Mouse (Mus musculus) intestine, embryonic 15.5 days (tissue): Measurements from ENCODE around the gene Phka2. TPM values are rescaled to one million over a fixed set of nuclear protein-coding genes. Genes with fewer than 3 reads are reported as not detected.

Source experiments
- ATAC-seq: fragments of 200-750 bp; cut with Nextera tagmentation; 2 replicates; pipeline ENCODE4 v1.8.0; 2017; ENCODE audit warnings: moderate TSS enrichment, moderate library complexity
- H3K27ac ChIP-seq: fragments of 300-500 bp; sonication (generic); 2 replicates; pipeline ENCODE4 v1.5.1; 2015; ENCODE audit warnings: mild to moderate bottlenecking, inconsistent platforms
- H3K27me3 ChIP-seq: fragments of 300-500 bp; sonication (generic); replicated peaks from 2 replicates; pipeline ENCODE4 v1.6.1; 2015; ENCODE audit warnings: inconsistent platforms
- H3K36me3 ChIP-seq: fragments of 300-500 bp; sonication (generic); 2 replicates; pipeline ENCODE4 v1.6.1; 2015; ENCODE audit warnings: inconsistent platforms
- H3K4me1 ChIP-seq: fragments of 300-500 bp; sonication (generic); replicated peaks from 2 replicates; pipeline ENCODE4 v1.6.1; 2015; ENCODE audit warnings: inconsistent platforms
- H3K4me2 ChIP-seq: fragments of 300-500 bp; sonication (generic); replicated peaks from 2 replicates; pipeline ENCODE4 v1.6.1; 2015; ENCODE audit warnings: mild to moderate bottlenecking, inconsistent platforms
- H3K4me3 ChIP-seq: fragments of 300-500 bp; sonication (generic); replicated peaks from 2 replicates; pipeline ENCODE4 v1.5.1; 2015; ENCODE audit warnings: inconsistent platforms
- H3K9ac ChIP-seq: fragments of 300-500 bp; sonication (generic); 2 replicates; pipeline ENCODE4 v1.6.1; 2015; ENCODE audit warnings: inconsistent platforms
- H3K9me3 ChIP-seq: fragments of 300-500 bp; sonication (generic); 2 replicates; pipeline ENCODE4 v1.6.1; 2016; ENCODE audit warnings: inconsistent platforms
- WGBS: fragments of 180-500 bp; shearing (Covaris S2); methylation state at CpG from one replicate; pipeline ENCODE4 v1.1.7; 2015; 5-methylcytosine and 5-hydroxymethylcytosine counted together
- polyA plus RNA-seq: library from polyadenylated mRNA; unstranded; fragments of >200 nt; fragmentation: Nextera tagmentation; extraction: Ambion mirVana; gene quantifications from 2 replicates; pipeline ENCODE4 v1.2.1, GENCODE M21; 2015

Gene Phka2
- polyA plus RNA-seq, result 11.1 and 12.0 TPM in 2 replicates

DNA sequence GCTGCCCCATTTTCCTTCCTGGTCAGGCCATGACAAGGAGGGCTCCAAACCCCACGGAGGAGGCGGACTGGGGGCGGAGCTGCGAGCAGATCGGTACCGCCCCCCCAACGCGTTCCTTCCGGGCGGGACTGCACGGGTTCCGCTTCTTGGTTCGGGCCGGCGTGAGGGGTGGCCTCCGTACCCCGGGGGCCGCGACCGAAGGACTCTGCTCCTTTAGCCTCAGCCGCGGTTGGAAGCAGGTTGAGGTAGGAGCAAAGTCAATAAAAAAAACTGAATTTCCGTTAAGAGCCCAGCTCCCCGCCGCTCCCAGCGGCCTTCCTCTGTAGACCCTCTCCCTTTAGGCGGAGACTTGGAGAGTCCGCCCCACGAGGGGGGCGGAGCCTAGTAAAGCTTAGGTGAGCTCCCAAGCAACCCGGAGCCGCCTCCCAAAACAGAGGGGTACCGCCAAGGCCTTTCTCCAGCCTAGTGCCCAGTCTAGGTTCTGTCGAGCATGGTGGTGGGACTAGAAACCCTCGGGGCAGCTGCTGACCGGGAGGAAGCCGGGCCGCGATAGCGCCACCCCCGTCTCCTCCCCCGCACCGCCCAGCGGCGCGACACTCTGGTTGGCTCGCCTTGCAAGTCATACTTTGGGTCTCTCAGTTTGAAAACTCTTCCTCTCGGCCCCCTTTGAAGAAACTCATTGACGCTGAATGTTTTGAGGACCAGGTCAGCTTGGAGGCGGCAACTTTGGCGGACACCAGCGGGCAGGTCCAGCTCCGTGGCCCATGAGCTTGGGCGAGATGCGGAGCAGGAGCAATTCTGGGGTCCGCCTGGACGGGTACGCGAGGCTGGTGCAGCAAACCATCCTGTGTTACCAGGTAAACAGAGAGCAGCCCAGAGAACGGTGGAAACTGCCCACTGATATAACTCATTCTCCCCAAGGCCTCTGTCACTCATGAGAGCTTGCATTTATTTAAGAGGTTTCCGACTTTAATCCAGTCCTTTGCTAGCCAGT, at the start of gene Phka2:
Phka2 (plus strand) TSS at position 119 of the 994 bp plus-strand sequence.
- Histone ChIP-seq H3K36me3 (no peaks in the 10 kb centered on the region), H3K27me3 (no peaks in the 10 kb centered on the region), H3K4me2 (peak within 1 kb of the TSS; percentile 56), H3K9ac (peak within 1 kb of the TSS; percentile 60), H3K9me3 (no peaks in the 10 kb centered on the region), H3K27ac (peak within 1 kb of the TSS; percentile 79), H3K4me1 (0 out of 2 replicates have a peak, but pooled peaks cover 3% of the 10 kb centered on the region), H3K4me3 (peak within 1 kb of the TSS; percentile 62)
- 17% methylated on average over 60 of the region's 61 CpGs for WGBS
- peak; percentile 99 for ATAC-seq

- Histone ChIP-seq H3K9ac (no peak overlapping the region), H3K9me3 (no peaks in the 10 kb centered on the region), H3K4me1 (no peaks in the 10 kb centered on the region), H3K27me3 (no peaks in the 10 kb centered on the region), H3K4me3 (no peak overlapping the region), H3K36me3 (no peaks in the 10 kb centered on the region), H3K4me2 (no peak overlapping the region), H3K27ac (no peak overlapping the region)
- WGBS, result 64% methylated on average over 5 of the region's 5 CpGs
- ATAC-seq, result no peak
These were observed 46.3 kb upstream of the Phka2 start for GRCm38 (mm10) chrX:160455686-160456085.

GRCm38 (mm10) chrX:160471257-160471786, 30.6 kb upstream of the Phka2 start:
- Histone ChIP-seq H3K36me3 (no peaks in the 10 kb centered on the region), H3K4me1 (no peaks in the 10 kb centered on the region), H3K27ac (no peak overlapping the region), H3K9me3 (no peaks in the 10 kb centered on the region), H3K4me2 (no peak overlapping the region), H3K9ac (no peak overlapping the region), H3K27me3 (no peaks in the 10 kb centered on the region), H3K4me3 (no peak overlapping the region)
- WGBS, result 71% methylated on average over 3 of the region's 3 CpGs
- ATAC-seq, result no peak

GRCm38 (mm10) chrX:160489784-160490183, 12.2 kb upstream of the Phka2 start:
- Histone ChIP-seq H3K4me3 (no peak overlapping the region), H3K4me2 (no peak overlapping the region), H3K27ac (no peak overlapping the region), H3K9me3 (no peaks in the 10 kb centered on the region), H3K9ac (no peak overlapping the region), H3K4me1 (no peaks in the 10 kb centered on the region), H3K36me3 (no peaks in the 10 kb centered on the region), H3K27me3 (0 out of 2 replicates have a peak, but pooled peaks cover 3% of the 10 kb centered on the region)
- ATAC-seq, result no peak
- 74% methylated on average over 2 of the region's 2 CpGs for WGBS

GRCm38 (mm10) chrX:160494333-160494732, 7.6 kb upstream of the Phka2 start:
- Histone ChIP-seq H3K4me2 (no peak overlapping the region), H3K27me3 (0 out of 2 replicates have a peak, but pooled peaks cover 3% of the 10 kb centered on the region), H3K4me1 (no peaks in the 10 kb centered on the region), H3K9ac (no peak overlapping the region), H3K4me3 (no peak overlapping the region), H3K36me3 (no peaks in the 10 kb centered on the region), H3K27ac (no peak overlapping the region), H3K9me3 (no peaks in the 10 kb centered on the region)
- ATAC-seq, result no peak
- WGBS, result 64% methylated on average over 3 of the region's 3 CpGs

- Histone ChIP-seq H3K4me3 (no peak overlapping the region), H3K9me3 (no peaks in the 10 kb centered on the region), H3K36me3 (no peaks in the 10 kb centered on the region), H3K9ac (no peak overlapping the region), H3K4me2 (no peak overlapping the region), H3K27ac (no peak overlapping the region), H3K27me3 (0 out of 2 replicates have a peak, but pooled peaks cover 3% of the 10 kb centered on the region), H3K4me1 (no peaks in the 10 kb centered on the region)
- WGBS, result 71% methylated on average over 6 of the region's 6 CpGs
- ATAC-seq, result no peak
These were observed 7.0 kb upstream of the Phka2 start for GRCm38 (mm10) chrX:160494921-160495320.

DNA sequence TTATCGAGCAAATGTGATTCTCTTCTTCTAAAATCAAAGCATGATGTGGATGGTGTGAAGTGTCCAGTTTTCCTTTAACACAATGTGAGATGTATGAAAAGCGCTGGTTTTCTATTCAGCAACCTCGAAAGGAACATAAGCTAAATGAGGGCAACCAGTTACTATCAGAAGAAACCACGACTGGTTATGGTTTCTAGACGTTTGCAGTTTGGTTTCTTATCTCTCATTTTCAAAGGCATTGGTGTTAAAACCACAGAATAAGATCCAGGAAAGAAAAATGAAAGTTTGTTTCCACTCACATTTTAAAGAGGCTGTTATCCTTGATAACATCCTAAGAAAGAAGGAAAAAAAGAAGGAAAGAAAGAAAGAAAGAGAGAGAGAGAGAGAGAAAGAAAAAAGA, 5.5 kb upstream of the Phka2 start:
- Histone ChIP-seq H3K27ac (no peak overlapping the region), H3K4me1 (no peaks in the 10 kb centered on the region), H3K27me3 (no peaks in the 10 kb centered on the region), H3K4me2 (no peak overlapping the region), H3K36me3 (no peaks in the 10 kb centered on the region), H3K4me3 (no peak overlapping the region), H3K9me3 (no peaks in the 10 kb centered on the region), H3K9ac (no peak overlapping the region)
- WGBS, result 69% methylated on average over 5 of the region's 5 CpGs
- no peak for ATAC-seq

- no peak for ATAC-seq
- Histone ChIP-seq H3K27me3 (no peaks in the 10 kb centered on the region), H3K36me3 (no peaks in the 10 kb centered on the region), H3K9ac (no peak overlapping the region), H3K4me1 (0 out of 2 replicates have a peak, but pooled peaks cover 3% of the 10 kb centered on the region), H3K4me3 (no peak overlapping the region), H3K27ac (no peak overlapping the region), H3K4me2 (no peak overlapping the region), H3K9me3 (no peaks in the 10 kb centered on the region)
- 88% methylated on average over 3 of the region's 3 CpGs for WGBS
These were observed 871 bp upstream of the Phka2 start for GRCm38 (mm10) chrX:160501095-160501494.

DNA sequence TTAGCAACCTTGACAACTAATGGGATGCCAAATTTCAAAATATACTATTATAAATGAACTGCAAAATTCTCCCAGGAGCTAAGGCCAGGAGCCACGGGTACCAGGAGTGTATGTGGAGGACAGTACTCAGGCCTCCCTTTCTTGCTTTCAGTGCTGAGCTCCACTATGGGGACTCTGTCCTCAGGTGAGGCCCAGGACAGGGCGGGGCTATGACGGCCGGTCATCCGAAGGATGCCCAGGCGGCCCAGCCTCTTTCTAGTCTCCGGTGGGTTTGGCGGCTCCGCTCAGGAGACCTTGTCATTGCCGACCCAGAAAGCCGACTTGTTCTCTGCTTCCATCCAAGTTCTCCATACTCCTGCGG, 299 bp upstream of the Phka2 start:
- no peaks in the 10 kb centered on the region for H3K9me3 ChIP-seq
- H3K27ac ChIP-seq, result no peak overlapping the region
- no peaks in the 10 kb centered on the region for H3K27me3 ChIP-seq
- H3K4me3 ChIP-seq, result peak overlapping the region; percentile 62
- ATAC-seq, result peak; percentile 92
- H3K4me1 ChIP-seq, result 0 out of 2 replicates have a peak, but pooled peaks cover 3% of the 10 kb centered on the region
- H3K4me2 ChIP-seq, result peak overlapping the region; percentile 46
- WGBS, result 24% methylated on average over 12 of the region's 12 CpGs
- H3K36me3 ChIP-seq, result no peaks in the 10 kb centered on the region
- peak overlapping the region; percentile 60; the same call in 1 of the 2 replicates for H3K9ac ChIP-seq

GRCm38 (mm10) chrX:160509046-160509445, 7.1 kb downstream of the Phka2 start:
- Histone ChIP-seq H3K27ac (no peak overlapping the region), H3K9ac (no peak overlapping the region), H3K4me3 (no peak overlapping the region), H3K36me3 (no peaks in the 10 kb centered on the region), H3K27me3 (no peaks in the 10 kb centered on the region), H3K4me2 (no peak overlapping the region), H3K4me1 (no peaks in the 10 kb centered on the region), H3K9me3 (no peaks in the 10 kb centered on the region)
- 33% methylated on average over 1 of the region's 1 CpGs for WGBS
- no peak for ATAC-seq

GRCm38 (mm10) chrX:160510197-160510596, 8.2 kb downstream of the Phka2 start:
- WGBS, result 69% methylated on average over 2 of the region's 2 CpGs
- H3K9ac ChIP-seq, result no peak overlapping the region
- no peak for ATAC-seq
- no peaks in the 10 kb centered on the region for H3K36me3 ChIP-seq
- no peak overlapping the region for H3K27ac ChIP-seq
- no peaks in the 10 kb centered on the region for H3K9me3 ChIP-seq
- no peak overlapping the region for H3K4me2 ChIP-seq
- no peaks in the 10 kb centered on the region for H3K4me1 ChIP-seq
- H3K27me3 ChIP-seq, result no peaks in the 10 kb centered on the region
- H3K4me3 ChIP-seq, result no peak overlapping the region

GRCm38 (mm10) chrX:160516027-160516426, 14.1 kb downstream of the Phka2 start:
- H3K4me1 ChIP-seq, result no peaks in the 10 kb centered on the region
- H3K4me2 ChIP-seq, result no peak overlapping the region
- H3K36me3 ChIP-seq, result no peaks in the 10 kb centered on the region
- no peaks in the 10 kb centered on the region for H3K27me3 ChIP-seq
- no peak for ATAC-seq
- H3K9ac ChIP-seq, result no peak overlapping the region
- H3K27ac ChIP-seq, result no peak overlapping the region
- no peak overlapping the region for H3K4me3 ChIP-seq
- no peaks in the 10 kb centered on the region for H3K9me3 ChIP-seq
